In the genomic region with DNA sequence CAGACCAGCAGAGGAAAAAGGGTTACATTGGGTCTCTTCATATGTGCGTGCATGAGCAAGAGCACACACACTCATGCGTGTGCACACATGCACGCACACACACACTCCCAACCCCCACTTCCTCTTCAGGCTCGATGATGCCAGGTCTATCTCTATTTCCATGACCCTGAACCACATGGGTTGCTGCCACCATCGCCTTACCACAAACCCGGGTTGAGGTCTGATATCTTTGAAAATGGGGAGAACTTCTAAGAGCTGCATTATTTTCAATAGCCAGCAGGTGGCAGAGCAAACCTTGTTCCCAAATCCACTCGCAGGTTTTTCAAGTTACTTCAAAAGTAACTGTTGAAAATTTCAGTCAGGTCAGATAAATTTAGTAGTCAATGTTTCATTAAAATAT, we compare ENCODE assay signal across 8 mouse cellular contexts.
DNase-seq lines count a peak whose midpoint lies in the region; ATAC-seq lines count a peak whose summit lies in the region.

No protein-coding gene starts in this region.

- H3K4me3 ChIP-seq in hindbrain, embryonic 16.5 days (ENCODE audit: low read length) = no peak overlapping the region
- no peak overlapping the region for H3K4me3 ChIP-seq in hindbrain, embryonic 10.5 days

- ATAC-seq in hindbrain, embryonic 16.5 days = peak; percentile 24; the same call in 1 of the 2 replicates
- ATAC-seq in inflammation-experienced regulatory T-cells, adult 6 months = peak; percentile 11

- H3K36me3 ChIP-seq in hindbrain, embryonic 16.5 days (ENCODE audit: control insufficient read depth, insufficient read depth, low read length) = no peaks in the 10 kb centered on the region
- H3K36me3 ChIP-seq in hindbrain, embryonic 10.5 days = no peaks in the 10 kb centered on the region

- no peaks in the 10 kb centered on the region for H3K9me3 ChIP-seq in hindbrain, embryonic 16.5 days (ENCODE audit: control insufficient read depth, low read length)
- no peaks in the 10 kb centered on the region for H3K9me3 ChIP-seq in hindbrain, embryonic 10.5 days

- H3K9ac ChIP-seq in hindbrain, embryonic 16.5 days (ENCODE audit: low read depth, low read length) = no peak overlapping the region

- H3K4me1 ChIP-seq in hindbrain, embryonic 16.5 days (ENCODE audit: control insufficient read depth, insufficient read depth, low read depth, low read length) = no peaks in the 10 kb centered on the region
- H3K4me1 ChIP-seq in hindbrain, embryonic 10.5 days (replicated peaks) = peaks cover 7% of the 10 kb centered on the region; the same call in 1 of the 2 replicates

- no peak overlapping the region for H3K27ac ChIP-seq in hindbrain, embryonic 16.5 days (ENCODE audit: low read depth, low read length)
- no peak overlapping the region for H3K27ac ChIP-seq in hindbrain, embryonic 10.5 days

- WGBS in hindbrain, embryonic 16.5 days = 31% methylated on average over 7 of the region's 7 CpGs
- WGBS in hindbrain, embryonic 10.5 days = 28% methylated on average over 7 of the region's 7 CpGs

- H3K27me3 ChIP-seq in hindbrain, embryonic 16.5 days (replicated peaks; ENCODE audit: control insufficient read depth, insufficient read depth, low read length) = peaks cover 64% of the 10 kb centered on the region
- H3K27me3 ChIP-seq in hindbrain, embryonic 10.5 days (ENCODE audit: insufficient read depth, poor library complexity, severe bottlenecking) = peaks cover 83% of the 10 kb centered on the region

- no peak overlapping the region for H3K4me2 ChIP-seq in hindbrain, embryonic 16.5 days (ENCODE audit: low read length)

- DNase-seq in hindbrain, embryonic 10.5 days (ENCODE audit: low spot score) = no peak
- DNase-seq in urinary bladder, postnatal 14 days (ENCODE audit: low spot score) = peak; percentile 34
- no peak for DNase-seq in urinary bladder, postnatal 10 days (ENCODE audit: low spot score)
- peak; percentile 43 for DNase-seq in c-Kit-positive CD71-positive TER-119-positive erythroid progenitor cells, embryonic 14.5 days (ENCODE audit: low spot score)
- DNase-seq in retina, postnatal 1 day = peak; percentile 87
- DNase-seq in urinary bladder, postnatal 4 days (ENCODE audit: low spot score in 2 of 2) = no peak

Comparison
In these comparisons a context has a peak if more than half of its experiments do, and no peak if none do; other contexts are left out.
1. DNase-seq: peak in urinary bladder, postnatal 14 days (single experiment), c-Kit-positive CD71-positive TER-119-positive erythroid progenitor cells, embryonic 14.5 days (single experiment) and retina, postnatal 1 day (single experiment); none in hindbrain, embryonic 10.5 days (single experiment), urinary bladder, postnatal 10 days (single experiment) and urinary bladder, postnatal 4 days (0 of 2).